Mouse (Mus musculus): Measurements from ENCODE around the gene Ubac2. TPM values are rescaled to one million over a fixed set of nuclear protein-coding genes. Genes with fewer than 3 reads are reported as not detected.

Gene Ubac2
- polyA plus RNA-seq, 1 experiment from 2014 or later: 53.8 TPM

DNA sequence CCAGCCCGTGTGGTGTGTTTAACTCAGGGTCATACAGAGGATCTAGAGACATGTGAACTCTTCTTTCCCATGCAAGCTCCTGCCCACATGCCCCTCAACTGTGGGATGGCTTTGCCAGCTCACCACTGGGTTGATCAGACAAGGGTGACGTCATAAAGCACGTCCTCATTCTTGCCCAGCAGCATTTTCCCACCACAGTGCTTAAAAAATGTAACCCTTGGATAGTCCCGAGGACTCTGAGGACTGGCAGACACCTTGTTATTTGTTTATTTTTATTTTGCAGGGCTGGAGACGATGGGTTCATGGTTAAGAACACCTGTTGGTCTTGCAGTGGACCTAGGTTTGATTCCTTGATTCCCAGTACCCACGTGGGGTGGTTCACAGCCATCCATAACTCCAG lies 112.5 kb downstream of the Ubac2 start:
- H3K4me2 ChIP-seq (ENCODE audit: low read depth, low read length): no peak overlapping the region
- H3K36me3 ChIP-seq (ENCODE audit: control insufficient read depth, insufficient read depth): peaks cover 11% of the 10 kb centered on the region; the same call in 1 of the 2 replicates
- no peak overlapping the region for H3K27ac ChIP-seq (ENCODE audit: low read length)
- no peak for ATAC-seq (replicated peaks; ENCODE audit: extremely low read depth, insufficient read depth, low FRiP score)
- H3K4me1 ChIP-seq (ENCODE audit: control insufficient read depth, insufficient read depth, low read length): no peaks in the 10 kb centered on the region
- H3K9ac ChIP-seq (ENCODE audit: low read length): no peak overlapping the region
- WGBS: 84% methylated on average over 6 of the region's 6 CpGs
- H3K4me3 ChIP-seq (ENCODE audit: low read length): no peak overlapping the region
- no peaks in the 10 kb centered on the region for H3K27me3 ChIP-seq (ENCODE audit: control insufficient read depth, insufficient read depth, low read length)
- H3K9me3 ChIP-seq (replicated peaks; ENCODE audit: control insufficient read depth, low read length): no peaks in the 10 kb centered on the region

DNA sequence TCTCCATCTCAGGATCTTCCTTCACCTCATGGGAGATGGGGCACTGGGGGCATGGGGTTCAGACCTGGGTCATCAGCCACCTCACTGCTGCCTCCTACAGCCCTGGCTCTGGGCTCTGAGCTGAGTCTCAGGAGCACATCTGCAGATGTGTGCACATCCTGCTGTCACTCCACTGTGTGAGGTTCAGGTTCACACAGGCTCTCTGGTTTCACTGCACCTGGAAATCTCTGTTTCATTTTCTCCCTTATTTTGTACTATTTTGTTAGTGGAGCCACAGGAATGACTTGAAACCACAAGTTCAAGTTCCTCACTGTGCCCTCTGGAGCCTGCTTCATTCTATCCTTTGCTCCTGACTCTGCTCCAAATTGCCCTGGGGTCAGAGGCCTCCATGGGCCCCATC lies 113.5 kb downstream of the Ubac2 start:
- H3K4me3 ChIP-seq (ENCODE audit: low read length): no peak overlapping the region
- H3K4me1 ChIP-seq (ENCODE audit: control insufficient read depth, insufficient read depth, low read length): no peaks in the 10 kb centered on the region
- H3K36me3 ChIP-seq (ENCODE audit: control insufficient read depth, insufficient read depth): peaks cover 11% of the 10 kb centered on the region; the same call in 1 of the 2 replicates
- ATAC-seq (replicated peaks; ENCODE audit: extremely low read depth, insufficient read depth, low FRiP score): peak; percentile 35; the same call in 1 of the 2 replicates
- H3K9me3 ChIP-seq (replicated peaks; ENCODE audit: control insufficient read depth, low read length): no peaks in the 10 kb centered on the region
- peak overlapping the region; percentile 56 for H3K27ac ChIP-seq (ENCODE audit: low read length)
- no peak overlapping the region for H3K4me2 ChIP-seq (ENCODE audit: low read depth, low read length)
- no peaks in the 10 kb centered on the region for H3K27me3 ChIP-seq (ENCODE audit: control insufficient read depth, insufficient read depth, low read length)
- no peak overlapping the region for H3K9ac ChIP-seq (ENCODE audit: low read length)

DNA sequence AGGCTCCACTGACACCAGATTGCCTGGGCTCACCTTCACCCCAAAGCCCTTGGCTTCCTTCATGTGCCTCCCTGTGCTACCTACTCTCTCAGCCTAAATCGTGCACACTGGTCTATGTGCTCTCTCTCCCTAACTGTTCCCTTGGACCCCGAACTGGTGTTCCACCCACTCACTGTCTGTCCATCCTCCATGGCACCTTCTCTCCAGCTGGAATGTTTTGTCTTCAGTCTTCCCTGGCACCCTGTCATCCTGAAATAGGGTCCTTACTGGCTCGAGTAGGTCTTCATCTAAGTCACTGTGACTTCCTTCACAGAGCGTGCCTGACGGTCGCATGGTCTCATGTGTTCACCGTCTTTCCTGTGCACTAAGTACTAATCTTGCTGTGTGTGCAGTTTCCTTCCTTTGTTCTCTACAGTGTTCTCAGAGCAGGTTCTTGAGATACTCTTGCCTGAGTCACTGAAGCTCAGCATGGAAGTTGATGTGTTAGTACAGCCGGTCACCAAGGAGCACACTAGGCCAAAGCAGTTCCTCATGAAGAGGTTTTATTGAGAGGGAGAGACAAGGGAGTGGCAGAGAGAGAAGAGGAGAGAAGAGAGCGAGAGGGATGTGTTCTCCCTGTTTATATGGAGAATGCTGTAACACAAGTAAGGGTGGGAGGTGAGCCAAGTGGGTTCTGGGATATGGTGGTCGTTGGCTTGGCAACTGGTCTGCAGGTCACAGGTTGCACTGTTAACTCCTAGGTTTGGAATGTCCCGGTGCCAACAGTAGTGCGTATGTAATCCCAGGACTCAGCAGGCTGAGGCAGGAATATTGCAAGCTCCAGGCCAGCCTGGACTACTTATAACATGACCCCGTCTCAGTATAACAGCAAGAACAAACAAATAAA lies 114.2 kb downstream of the Ubac2 start:
- no peak overlapping the region for H3K4me3 ChIP-seq (ENCODE audit: low read length)
- no peak overlapping the region for H3K9ac ChIP-seq (ENCODE audit: low read length)
- H3K4me1 ChIP-seq (ENCODE audit: control insufficient read depth, insufficient read depth, low read length): no peaks in the 10 kb centered on the region
- H3K4me2 ChIP-seq (ENCODE audit: low read depth, low read length): no peak overlapping the region
- H3K27me3 ChIP-seq (ENCODE audit: control insufficient read depth, insufficient read depth, low read length): no peaks in the 10 kb centered on the region
- H3K27ac ChIP-seq (ENCODE audit: low read length): peak overlapping the region; percentile 56
- H3K9me3 ChIP-seq (replicated peaks; ENCODE audit: control insufficient read depth, low read length): no peaks in the 10 kb centered on the region
- peaks cover 11% of the 10 kb centered on the region; the same call in 1 of the 2 replicates for H3K36me3 ChIP-seq (ENCODE audit: control insufficient read depth, insufficient read depth)
- peak; percentile 28; the same call in 1 of the 2 replicates for ATAC-seq (replicated peaks; ENCODE audit: extremely low read depth, insufficient read depth, low FRiP score)
- 77% methylated on average over 13 of the region's 13 CpGs for WGBS

DNA sequence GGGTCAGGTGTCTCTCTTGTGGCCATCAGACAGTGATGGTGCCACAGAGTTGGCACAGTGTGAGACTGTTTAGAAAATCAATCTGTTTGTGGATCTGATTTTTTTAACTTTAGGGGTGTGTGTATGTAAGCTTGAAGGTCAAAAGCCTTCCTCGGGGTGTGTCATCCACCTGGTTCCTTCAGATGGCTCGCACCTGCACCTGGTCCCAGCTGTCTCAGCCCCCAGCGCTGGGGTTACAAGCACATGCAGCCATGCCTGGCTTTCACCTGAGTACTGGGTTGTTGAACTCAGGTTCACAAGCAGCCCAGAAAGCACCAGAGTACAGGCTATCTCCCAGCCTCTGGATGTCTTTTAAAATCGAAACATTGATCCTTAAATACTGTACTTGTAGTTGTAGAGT lies 115.2 kb downstream of the Ubac2 start:
- no peak overlapping the region for H3K27ac ChIP-seq (ENCODE audit: low read length)
- ATAC-seq (replicated peaks; ENCODE audit: extremely low read depth, insufficient read depth, low FRiP score): no peak
- no peaks in the 10 kb centered on the region for H3K4me1 ChIP-seq (ENCODE audit: control insufficient read depth, insufficient read depth, low read length)
- peaks cover 11% of the 10 kb centered on the region; the same call in 1 of the 2 replicates for H3K36me3 ChIP-seq (ENCODE audit: control insufficient read depth, insufficient read depth)
- no peaks in the 10 kb centered on the region for H3K27me3 ChIP-seq (ENCODE audit: control insufficient read depth, insufficient read depth, low read length)
- no peak overlapping the region for H3K4me3 ChIP-seq (ENCODE audit: low read length)
- no peak overlapping the region for H3K4me2 ChIP-seq (ENCODE audit: low read depth, low read length)
- WGBS: 75% methylated on average over 4 of the region's 4 CpGs
- no peaks in the 10 kb centered on the region for H3K9me3 ChIP-seq (replicated peaks; ENCODE audit: control insufficient read depth, low read length)
- no peak overlapping the region for H3K9ac ChIP-seq (ENCODE audit: low read length)

DNA sequence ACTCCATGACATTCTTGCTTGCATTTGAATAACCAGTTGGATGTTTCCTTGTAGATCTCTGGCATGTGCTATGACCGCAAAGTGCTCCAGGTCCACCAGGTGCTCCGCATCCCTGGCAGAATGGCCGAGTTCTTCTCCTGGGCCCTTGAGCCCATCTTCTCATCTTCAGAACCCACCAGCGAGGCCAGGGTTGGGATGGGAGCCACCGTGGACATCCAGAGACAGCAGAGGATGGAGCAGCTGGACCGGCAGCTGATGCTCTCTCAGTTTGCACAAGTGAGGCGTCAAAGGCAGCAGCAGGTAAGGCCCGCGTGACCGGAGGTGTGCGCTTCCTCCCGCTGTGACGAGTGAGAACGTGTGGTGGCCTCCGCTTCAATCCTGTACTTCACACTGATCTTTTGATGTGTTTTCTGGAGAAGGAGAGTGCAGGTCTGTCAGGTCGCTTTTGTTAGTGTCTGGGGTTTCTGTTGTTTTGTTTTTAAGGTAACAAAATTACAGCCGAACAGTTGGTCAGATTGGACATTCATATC lies 115.8 kb downstream of the Ubac2 start:
- H3K4me3 ChIP-seq (ENCODE audit: low read length): no peak overlapping the region
- no peak overlapping the region for H3K9ac ChIP-seq (ENCODE audit: low read length)
- H3K27me3 ChIP-seq (ENCODE audit: control insufficient read depth, insufficient read depth, low read length): no peaks in the 10 kb centered on the region
- no peak overlapping the region for H3K4me2 ChIP-seq (ENCODE audit: low read depth, low read length)
- no peaks in the 10 kb centered on the region for H3K9me3 ChIP-seq (replicated peaks; ENCODE audit: control insufficient read depth, low read length)
- H3K36me3 ChIP-seq (ENCODE audit: control insufficient read depth, insufficient read depth): peaks cover 11% of the 10 kb centered on the region; the same call in 1 of the 2 replicates
- ATAC-seq (replicated peaks; ENCODE audit: extremely low read depth, insufficient read depth, low FRiP score): no peak
- 90% methylated on average over 17 of the region's 17 CpGs for WGBS
- H3K4me1 ChIP-seq (ENCODE audit: control insufficient read depth, insufficient read depth, low read length): no peaks in the 10 kb centered on the region
- H3K27ac ChIP-seq (ENCODE audit: low read length): no peak overlapping the region

DNA sequence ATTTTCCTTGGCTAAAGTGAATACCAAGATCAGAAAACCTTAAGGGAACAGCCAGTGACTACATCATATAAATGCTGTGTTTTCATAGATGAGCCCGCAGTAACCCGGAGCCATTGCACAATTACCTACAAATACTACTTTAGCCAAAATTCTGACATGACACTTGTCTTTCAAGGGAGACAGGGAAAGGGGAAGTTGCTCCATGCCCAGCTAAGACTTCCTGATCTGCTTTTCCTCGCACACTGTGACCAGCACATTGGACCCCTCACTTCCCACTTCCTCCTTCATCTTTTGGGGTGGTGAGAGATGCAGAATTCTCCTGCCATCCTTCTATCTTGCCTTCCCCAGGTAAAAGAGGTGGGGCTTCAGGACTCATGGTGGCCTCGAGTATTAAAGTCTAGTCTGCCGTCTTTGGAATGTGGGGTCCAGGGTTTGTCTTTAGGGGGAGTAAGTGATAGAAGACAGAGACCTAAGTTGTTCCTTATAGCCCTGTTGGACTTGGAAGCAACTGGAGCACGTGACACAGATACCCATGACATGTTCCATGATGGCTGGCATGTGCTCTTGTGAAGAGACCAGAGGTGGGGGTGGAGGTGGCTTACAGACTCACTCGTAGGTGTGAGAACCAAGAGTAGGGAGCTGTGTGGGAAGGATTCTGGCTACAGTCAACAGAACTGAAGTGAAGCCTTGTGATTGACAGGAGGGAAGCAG lies 116.6 kb downstream of the Ubac2 start:
- Histone ChIP-seq H3K4me2 (ENCODE audit: low read depth, low read length) (no peak overlapping the region), H3K4me1 (ENCODE audit: control insufficient read depth, insufficient read depth, low read length) (no peaks in the 10 kb centered on the region), H3K9me3 (replicated peaks; ENCODE audit: control insufficient read depth, low read length) (no peaks in the 10 kb centered on the region), H3K9ac (ENCODE audit: low read length) (no peak overlapping the region), H3K36me3 (ENCODE audit: control insufficient read depth, insufficient read depth) (peaks cover 11% of the 10 kb centered on the region; the same call in 1 of the 2 replicates), H3K27ac (ENCODE audit: low read length) (no peak overlapping the region), H3K4me3 (ENCODE audit: low read length) (no peak overlapping the region), H3K27me3 (ENCODE audit: control insufficient read depth, insufficient read depth, low read length) (no peaks in the 10 kb centered on the region)
- WGBS: 84% methylated on average over 7 of the region's 7 CpGs
- ATAC-seq (replicated peaks; ENCODE audit: extremely low read depth, insufficient read depth, low FRiP score): no peak

DNA sequence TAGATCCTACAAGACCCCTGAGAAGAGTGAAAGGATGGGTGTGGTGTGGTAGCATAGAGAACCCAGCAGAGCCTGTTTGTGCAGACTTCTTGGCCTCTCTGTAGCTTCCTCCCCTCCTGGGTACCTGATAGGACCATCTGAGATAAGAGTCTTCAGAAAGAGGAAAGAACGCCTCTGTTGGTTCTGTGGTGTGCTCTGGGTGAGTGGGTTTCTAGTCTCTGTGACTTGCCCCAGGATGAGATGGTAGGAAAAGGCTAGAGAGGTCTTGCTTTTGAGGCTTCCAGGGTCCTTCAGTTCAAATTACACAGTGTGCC lies 117.1 kb downstream of the Ubac2 start:
- Histone ChIP-seq H3K27ac (ENCODE audit: low read length) (no peak overlapping the region), H3K4me2 (ENCODE audit: low read depth, low read length) (no peak overlapping the region), H3K4me3 (ENCODE audit: low read length) (no peak overlapping the region), H3K9ac (ENCODE audit: low read length) (no peak overlapping the region), H3K4me1 (ENCODE audit: control insufficient read depth, insufficient read depth, low read length) (no peaks in the 10 kb centered on the region), H3K27me3 (ENCODE audit: control insufficient read depth, insufficient read depth, low read length) (no peaks in the 10 kb centered on the region), H3K9me3 (replicated peaks; ENCODE audit: control insufficient read depth, low read length) (no peaks in the 10 kb centered on the region), H3K36me3 (ENCODE audit: control insufficient read depth, insufficient read depth) (peaks cover 11% of the 10 kb centered on the region; the same call in 1 of the 2 replicates)
- no peak for ATAC-seq (replicated peaks; ENCODE audit: extremely low read depth, insufficient read depth, low FRiP score)
- WGBS: 63% methylated on average over 1 of the region's 1 CpGs

DNA sequence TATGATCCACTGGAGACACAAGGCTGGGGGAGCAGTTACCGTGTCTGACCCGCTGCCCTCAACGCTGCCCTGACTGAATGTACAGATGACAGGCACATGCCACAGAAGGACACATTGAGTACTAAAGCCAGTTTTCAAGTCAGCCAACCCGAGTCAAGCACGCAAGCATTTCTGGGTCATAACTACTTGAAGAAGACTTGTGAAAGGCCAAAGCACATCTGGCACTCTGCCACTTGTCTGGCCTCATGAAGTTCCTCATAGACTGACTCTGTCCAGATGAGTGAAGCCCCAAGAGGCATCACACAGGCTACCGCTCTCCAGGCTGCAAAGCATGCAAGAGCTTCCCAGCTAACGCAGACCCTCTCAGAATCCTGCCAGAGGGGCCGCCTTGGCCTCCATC lies 118.4 kb downstream of the Ubac2 start:
- WGBS: 66% methylated on average over 8 of the region's 8 CpGs
- H3K36me3 ChIP-seq (ENCODE audit: control insufficient read depth, insufficient read depth): peaks cover 11% of the 10 kb centered on the region; the same call in 1 of the 2 replicates
- H3K9ac ChIP-seq (ENCODE audit: low read length): no peak overlapping the region
- H3K9me3 ChIP-seq (replicated peaks; ENCODE audit: control insufficient read depth, low read length): no peaks in the 10 kb centered on the region
- no peak overlapping the region for H3K4me2 ChIP-seq (ENCODE audit: low read depth, low read length)
- H3K4me3 ChIP-seq (ENCODE audit: low read length): no peak overlapping the region
- H3K27me3 ChIP-seq (ENCODE audit: control insufficient read depth, insufficient read depth, low read length): no peaks in the 10 kb centered on the region
- H3K4me1 ChIP-seq (ENCODE audit: control insufficient read depth, insufficient read depth, low read length): no peaks in the 10 kb centered on the region
- ATAC-seq (replicated peaks; ENCODE audit: extremely low read depth, insufficient read depth, low FRiP score): no peak
- H3K27ac ChIP-seq (ENCODE audit: low read length): no peak overlapping the region

DNA sequence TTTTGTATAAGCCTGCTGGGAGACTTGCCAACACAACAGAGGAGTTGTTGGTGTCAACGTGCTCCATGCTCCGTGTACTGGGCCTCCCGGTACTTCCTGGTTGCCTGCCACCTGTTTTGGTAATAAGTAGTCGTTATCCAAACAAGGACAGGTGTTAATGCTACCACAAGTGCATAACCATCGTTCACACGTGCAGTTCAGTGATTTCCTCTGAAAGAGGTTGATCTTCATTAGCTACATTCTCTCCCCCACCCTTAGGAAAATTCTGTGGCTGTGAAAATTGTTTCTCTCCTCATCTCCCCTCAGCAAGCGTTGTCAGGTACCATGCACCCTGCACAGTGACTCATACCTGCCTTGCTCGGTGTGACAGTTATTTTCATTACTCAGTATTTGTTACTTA lies 121.0 kb downstream of the Ubac2 start:
- no peak for ATAC-seq (replicated peaks; ENCODE audit: extremely low read depth, insufficient read depth, low FRiP score)
- Histone ChIP-seq H3K9me3 (replicated peaks; ENCODE audit: control insufficient read depth, low read length) (no peaks in the 10 kb centered on the region), H3K27ac (ENCODE audit: low read length) (no peak overlapping the region), H3K4me3 (ENCODE audit: low read length) (no peak overlapping the region), H3K4me1 (ENCODE audit: control insufficient read depth, insufficient read depth, low read length) (no peaks in the 10 kb centered on the region), H3K27me3 (ENCODE audit: control insufficient read depth, insufficient read depth, low read length) (no peaks in the 10 kb centered on the region), H3K4me2 (ENCODE audit: low read depth, low read length) (no peak overlapping the region), H3K36me3 (ENCODE audit: control insufficient read depth, insufficient read depth) (peaks cover 7% of the 10 kb centered on the region; the same call in 1 of the 2 replicates), H3K9ac (ENCODE audit: low read length) (no peak overlapping the region)
- 71% methylated on average over 8 of the region's 8 CpGs for WGBS
